Mouse (Mus musculus) bone marrow macrophage, adult 2 months (primary cell): Measurements from ENCODE around the gene Smco1.

Source experiments
- CTCF ChIP-seq: IDR thresholded peaks from 2 replicates; pipeline ENCODE4 v1.5.1; 2012; ENCODE audit warnings: low read depth, mild to moderate bottlenecking, low read length, moderate library complexity
- POLR2A ChIP-seq: IDR thresholded peaks from 2 replicates; pipeline ENCODE4 v1.6.1; 2012; ENCODE audit warnings: mild to moderate bottlenecking, low read depth, low read length, borderline replicate concordance

- TF ChIP-seq POLR2A (no peak), CTCF (no peak)
Measured at GRCm38 (mm10) chr16:32303886-32304285, 32.6 kb downstream of the Smco1 start.
